In the genomic region with DNA sequence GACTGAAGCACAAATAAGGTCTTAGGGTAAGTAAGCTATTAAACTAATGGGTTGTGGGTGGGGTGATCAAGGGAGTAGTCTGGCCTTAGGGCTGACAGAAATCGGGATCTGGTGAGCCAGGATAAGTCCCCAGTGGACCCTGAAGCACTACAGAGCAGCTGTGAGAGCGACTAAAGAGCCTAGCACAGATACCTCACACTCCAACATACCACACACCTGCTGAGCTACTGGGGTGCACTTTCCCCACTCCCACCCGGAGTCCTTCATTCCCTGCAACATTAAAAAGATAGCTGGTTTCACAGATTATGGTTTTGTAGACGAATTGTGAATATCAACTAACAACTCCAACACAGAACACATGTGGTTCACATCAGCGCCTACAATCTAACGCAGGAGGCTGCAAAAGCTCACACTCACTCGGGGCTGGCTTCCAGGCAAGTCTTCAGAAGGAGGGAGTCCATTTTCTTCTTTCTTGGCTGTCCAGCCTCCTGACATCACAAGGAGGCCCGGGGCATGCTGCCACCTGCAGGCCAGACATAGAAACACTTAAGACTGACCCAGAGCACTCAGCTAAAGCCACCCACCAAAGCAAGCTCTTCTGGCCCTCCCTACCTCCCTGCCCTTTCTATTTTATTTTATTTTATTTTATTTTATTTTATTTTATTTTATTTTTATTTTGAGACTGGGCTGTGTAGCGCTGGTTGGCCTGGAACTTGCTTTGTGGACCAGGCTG, we compare ENCODE assay signal across 8 mouse cellular contexts. TPM values are rescaled to one million over a fixed set of nuclear protein-coding genes. Genes with fewer than 3 reads are reported as not detected.
DNase-seq lines count a peak whose midpoint lies in the region; ATAC-seq and TF ChIP-seq lines count a peak whose summit lies in the region.

No protein-coding gene starts in this region.

- H3K4me2 ChIP-seq in heart, embryonic 15.5 days, result no peak overlapping the region; the same call in 1 of the 2 replicates
- peak overlapping the region; percentile 32; the same call in 1 of the 2 replicates for H3K4me2 ChIP-seq in lung, embryonic 14.5 days

- H3K4me1 ChIP-seq in ES-Bruce4 (ENCODE audit: control insufficient read depth, insufficient read depth, low read length), result no peaks in the 10 kb centered on the region
- H3K4me1 ChIP-seq in forebrain, embryonic 10.5 days, result peaks cover 9% of the 10 kb centered on the region
- peaks cover 3% of the 10 kb centered on the region; the same call in 1 of the 2 replicates for H3K4me1 ChIP-seq in heart, embryonic 15.5 days (replicated peaks)
- peaks cover 10% of the 10 kb centered on the region; the same call in 1 of the 2 replicates for H3K4me1 ChIP-seq in lung, embryonic 14.5 days (ENCODE audit: insufficient read depth)
- H3K4me1 ChIP-seq in olfactory bulb, adult 2 months (ENCODE audit: control insufficient read depth, insufficient read depth, low read length), result no peaks in the 10 kb centered on the region

- no peaks in the 10 kb centered on the region for H3K36me3 ChIP-seq in ES-Bruce4 (ENCODE audit: control insufficient read depth, insufficient read depth, low read length, poor library complexity, severe bottlenecking)
- H3K36me3 ChIP-seq in forebrain, embryonic 10.5 days (replicated peaks), result no peaks in the 10 kb centered on the region
- H3K36me3 ChIP-seq in heart, embryonic 15.5 days, result no peaks in the 10 kb centered on the region
- no peaks in the 10 kb centered on the region for H3K36me3 ChIP-seq in lung, embryonic 14.5 days (ENCODE audit: insufficient read depth)

- TF ChIP-seq CTCF in ES-Bruce4 (IDR thresholded peaks at IDR 0.05; ENCODE audit: low read depth, low read length), result peak; percentile 87
- TF ChIP-seq CTCF in lung, embryonic 14.5 days (IDR thresholded peaks at IDR 0.05; ENCODE audit: low read depth), result peak; percentile 87
- peak; percentile 66; the same call in 1 of the 2 replicates for TF ChIP-seq CTCF in olfactory bulb, adult 2 months (IDR thresholded peaks at IDR 0.05; ENCODE audit: insufficient read depth, low read depth, low read length)

- DNase-seq in c-Kit-positive CD71-negative TER-119-negative erythroid progenitor cells, embryonic 14.5 days (ENCODE audit: low read depth), result peak; percentile 53
- DNase-seq in forebrain, embryonic 10.5 days (ENCODE audit: extremely low spot score, low spot score), result peak; percentile 68
- DNase-seq in kidney, postnatal 25 days, result peak; percentile 81 to 82
- peak; percentile 92 for DNase-seq in lung, embryonic 14.5 days
- DNase-seq in thymus, adult 18-20 months, result peak; percentile 57 to 58

- no peaks in the 10 kb centered on the region for H3K27me3 ChIP-seq in ES-Bruce4 (ENCODE audit: control insufficient read depth, insufficient read depth, low read length, poor library complexity, severe bottlenecking)
- peaks cover 5% of the 10 kb centered on the region; the same call in 1 of the 2 replicates for H3K27me3 ChIP-seq in forebrain, embryonic 10.5 days (ENCODE audit: poor library complexity, severe bottlenecking)
- no peaks in the 10 kb centered on the region for H3K27me3 ChIP-seq in heart, embryonic 15.5 days
- no peaks in the 10 kb centered on the region for H3K27me3 ChIP-seq in lung, embryonic 14.5 days (ENCODE audit: insufficient read depth, low read length)

- H3K9ac ChIP-seq in ES-Bruce4 (ENCODE audit: low read depth, poor library complexity, severe bottlenecking), result no peak overlapping the region
- H3K9ac ChIP-seq in heart, embryonic 15.5 days, result no peak overlapping the region
- H3K9ac ChIP-seq in lung, embryonic 14.5 days, result no peak overlapping the region; the same call in 1 of the 2 replicates

- TF ChIP-seq POLR2A in ES-Bruce4 (IDR thresholded peaks at IDR 0.05; ENCODE audit: insufficient read depth, low read length), result no peak
- no peak for TF ChIP-seq POLR2A in olfactory bulb, adult 2 months (IDR thresholded peaks at IDR 0.05; ENCODE audit: insufficient read depth, low read depth, low read length)

- no peaks in the 10 kb centered on the region for H3K9me3 ChIP-seq in ES-Bruce4 (replicated peaks; ENCODE audit: control insufficient read depth, insufficient read depth, low read length, poor library complexity, severe bottlenecking)
- no peaks in the 10 kb centered on the region for H3K9me3 ChIP-seq in forebrain, embryonic 10.5 days
- H3K9me3 ChIP-seq in heart, embryonic 15.5 days (replicated peaks), result no peaks in the 10 kb centered on the region
- no peaks in the 10 kb centered on the region for H3K9me3 ChIP-seq in lung, embryonic 14.5 days (ENCODE audit: low read depth, low read length)

- peak overlapping the region; percentile 35 for H3K4me3 ChIP-seq in ES-Bruce4 (ENCODE audit: low read depth, low read length)
- no peak overlapping the region for H3K4me3 ChIP-seq in forebrain, embryonic 10.5 days
- H3K4me3 ChIP-seq in heart, embryonic 15.5 days, result no peak overlapping the region
- no peak overlapping the region for H3K4me3 ChIP-seq in lung, embryonic 14.5 days (ENCODE audit: low read depth, low read length)
- H3K4me3 ChIP-seq in olfactory bulb, adult 2 months (ENCODE audit: insufficient read depth, low read depth, low read length), result no peak overlapping the region

- H3K27ac ChIP-seq in ES-Bruce4 (ENCODE audit: insufficient read depth, low read length), result no peak overlapping the region
- 0 out of 2 replicates have a peak overlapping the region, but pooled peaks have one; percentile 40 for H3K27ac ChIP-seq in forebrain, embryonic 10.5 days
- no peak overlapping the region for H3K27ac ChIP-seq in heart, embryonic 15.5 days
- H3K27ac ChIP-seq in lung, embryonic 14.5 days (ENCODE audit: low read depth), result no peak overlapping the region
- H3K27ac ChIP-seq in olfactory bulb, adult 2 months (ENCODE audit: insufficient read depth, low read depth, low read length), result no peak overlapping the region

- TF ChIP-seq EP300 in ES-Bruce4 (IDR thresholded peaks at IDR 0.05; ENCODE audit: insufficient read depth, low read depth, low read length), result no peak

- 36% methylated on average over 9 of the region's 9 CpGs for WGBS in forebrain, embryonic 10.5 days
- 31% methylated on average over 9 of the region's 9 CpGs for WGBS in heart, embryonic 15.5 days
- WGBS in lung, embryonic 14.5 days, result 29% methylated on average over 9 of the region's 9 CpGs
- WGBS in olfactory bulb, adult 2 months, result 51% methylated on average over 9 of the region's 9 CpGs

- ATAC-seq in heart, embryonic 15.5 days (replicated peaks; ENCODE audit: insufficient number of reproducible peaks, insufficient read depth, low FRiP score, low read depth), result peak; percentile 53
- peak; percentile 81 for ATAC-seq in lung, embryonic 14.5 days (ENCODE audit: insufficient read depth)

RNA-seq across cellular contexts. Expression of a gene that starts 9.3 kb away (rescaled TPM):
- polyA plus RNA-seq in ES-Bruce4 (2011; ENCODE audit: insufficient read depth, insufficient read length, low read depth, missing spikeins), result 1.1 and 2.8 TPM in 2 replicates
- polyA plus RNA-seq in forebrain, embryonic 10.5 days (2016; fragmentation: Nextera tagmentation; extraction: Ambion mirVana), result 0.16 TPM in 1 of 2 replicates, not detected in the other
- 0.74 and 2.5 TPM in 2 replicates for polyA plus RNA-seq in heart, embryonic 15.5 days (2015; fragmentation: Nextera tagmentation; extraction: Ambion mirVana)
- 1.0 and 2.2 TPM in 2 replicates for polyA plus RNA-seq in lung, embryonic 14.5 days (2014; fragmentation: Nextera tagmentation; extraction: Ambion mirVana)
- not detected in 2 replicates for polyA plus RNA-seq in olfactory bulb, adult 2 months (2012; ENCODE audit: insufficient read depth, insufficient read length, low replicate concordance, missing spikeins)

RNA-seq across cellular contexts. Expression of a gene that starts 41.7 kb away (rescaled TPM):
- 7.0 and 7.7 TPM in 2 replicates for polyA plus RNA-seq in ES-Bruce4 (2011; ENCODE audit: insufficient read depth, insufficient read length, low read depth, missing spikeins)
- 7.0 and 7.7 TPM in 2 replicates for polyA plus RNA-seq in forebrain, embryonic 10.5 days (2016; fragmentation: Nextera tagmentation; extraction: Ambion mirVana)
- 7.3 and 8.9 TPM in 2 replicates for polyA plus RNA-seq in heart, embryonic 15.5 days (2015; fragmentation: Nextera tagmentation; extraction: Ambion mirVana)
- polyA plus RNA-seq in lung, embryonic 14.5 days (2014; fragmentation: Nextera tagmentation; extraction: Ambion mirVana), result 7.6 and 8.9 TPM in 2 replicates
- polyA plus RNA-seq in olfactory bulb, adult 2 months (2012; ENCODE audit: insufficient read depth, insufficient read length, low replicate concordance, missing spikeins), result not detected in 2 replicates
